Mouse (Mus musculus): ENCODE measurements around the gene Hdac9.
"Not testable (repeated sequence)": the region's sequence is repeated elsewhere in the genome, so short reads cannot be mapped to it uniquely, and the experiment has no call there.

Gene Hdac9

GRCm38 (mm10) chr12:34486016-34486415 is 430.9 kb downstream of the Hdac9 start:
- DNase-seq, result no peak

GRCm38 (mm10) chr12:34481702-34482101 is 435.2 kb downstream of the Hdac9 start:
- DNase-seq, result no peak

- DNase-seq, result no peak
Measured at GRCm38 (mm10) chr12:34472949-34473651, 443.8 kb downstream of the Hdac9 start.

GRCm38 (mm10) chr12:34472542-34472941 is 444.4 kb downstream of the Hdac9 start:
- no peak for DNase-seq

- no peak for DNase-seq
Measured at GRCm38 (mm10) chr12:34461728-34462127, 455.2 kb downstream of the Hdac9 start.

- DNase-seq, result no peak
Measured at GRCm38 (mm10) chr12:34452643-34453042, 464.3 kb downstream of the Hdac9 start.

GRCm38 (mm10) chr12:34451198-34451597 is 465.7 kb downstream of the Hdac9 start:
- DNase-seq, result no peak

- not testable (repeated sequence) for DNase-seq
Measured at GRCm38 (mm10) chr12:34444724-34445123, 472.2 kb downstream of the Hdac9 start.

- no peak for DNase-seq
Measured at GRCm38 (mm10) chr12:34440930-34441329, 476.0 kb downstream of the Hdac9 start.

GRCm38 (mm10) chr12:34432919-34433318 is 484.0 kb downstream of the Hdac9 start:
- DNase-seq, result peak in 1 of 2 experiments; percentile 4

GRCm38 (mm10) chr12:34432461-34432860 is 484.4 kb downstream of the Hdac9 start:
- no peak for DNase-seq

GRCm38 (mm10) chr12:34431832-34432231 is 485.1 kb downstream of the Hdac9 start:
- DNase-seq, result peak in 1 of 2 experiments; percentile 9

GRCm38 (mm10) chr12:34425468-34425867 is 491.4 kb downstream of the Hdac9 start:
- no peak for DNase-seq

GRCm38 (mm10) chr12:34408139-34408538 is 508.8 kb downstream of the Hdac9 start:
- DNase-seq, result no peak

GRCm38 (mm10) chr12:34407143-34407542 is 509.8 kb downstream of the Hdac9 start:
- DNase-seq, result no peak

- no peak for DNase-seq
Measured at GRCm38 (mm10) chr12:34402065-34402464, 514.8 kb downstream of the Hdac9 start.

- no peak for DNase-seq
Measured at GRCm38 (mm10) chr12:34398611-34399010, 518.3 kb downstream of the Hdac9 start.

- DNase-seq, result no peak
Measured at GRCm38 (mm10) chr12:34394342-34394741, 522.6 kb downstream of the Hdac9 start.

GRCm38 (mm10) chr12:34379681-34380080 is 537.2 kb downstream of the Hdac9 start:
- DNase-seq, result no peak

GRCm38 (mm10) chr12:34378637-34379036 is 538.3 kb downstream of the Hdac9 start:
- DNase-seq, result no peak

GRCm38 (mm10) chr12:34351906-34352305 is 565.0 kb downstream of the Hdac9 start:
- no peak for DNase-seq

- DNase-seq, result no peak
Measured at GRCm38 (mm10) chr12:34347529-34347928, 569.4 kb downstream of the Hdac9 start.

- DNase-seq, result no peak
Measured at GRCm38 (mm10) chr12:34342761-34343160, 574.1 kb downstream of the Hdac9 start.

GRCm38 (mm10) chr12:34338886-34339285 is 578.0 kb downstream of the Hdac9 start:
- DNase-seq, result no peak
